ENCODE assay signal across 9 mouse cellular contexts in genomic region chr3:121737453-121737852, GRCm38 (mm10). TPM values are rescaled to one million over a fixed set of nuclear protein-coding genes. Genes with fewer than 3 reads are reported as not detected.
DNase-seq lines count a peak whose midpoint lies in the region; ATAC-seq and TF ChIP-seq lines count a peak whose summit lies in the region.
"Had no signal": no experiment of that assay in that cellular context is flagged by ENCODE, and none has a peak within 500 bp of the region (broad histone marks: within the 10 kb centered on the region; RNA-seq: fewer than 3 reads in every experiment).

No protein-coding gene starts in this region.

- no peak overlapping the region for H3K4me2 ChIP-seq in liver, embryonic 14.5 days (ENCODE audit: low read depth)
- H3K4me2 ChIP-seq: midbrain, embryonic 12.5 days had no signal

- H3K27ac ChIP-seq in liver, embryonic 14.5 days: no peak overlapping the region
- H3K27ac ChIP-seq in bone marrow macrophage, adult 2 months (ENCODE audit: insufficient read depth, low read depth, low read length): no peak overlapping the region
- H3K27ac ChIP-seq: midbrain, embryonic 12.5 days had no signal

- no peaks in the 10 kb centered on the region for H3K36me3 ChIP-seq in liver, embryonic 14.5 days (replicated peaks; ENCODE audit: control insufficient read depth, insufficient read depth, low read depth)
- H3K36me3 ChIP-seq: midbrain, embryonic 12.5 days had no signal

- no peak overlapping the region for H3K4me3 ChIP-seq in liver, embryonic 14.5 days (ENCODE audit: insufficient read depth in 1 of 2, low read depth in 2 of 2, low read length in 2 of 2)
- H3K4me3 ChIP-seq in bone marrow macrophage, adult 2 months (ENCODE audit: insufficient read depth, low read length): no peak overlapping the region
- H3K4me3 ChIP-seq: midbrain, embryonic 12.5 days had no signal

- no peaks in the 10 kb centered on the region for H3K27me3 ChIP-seq in liver, embryonic 14.5 days (ENCODE audit: control insufficient read depth, insufficient read depth, low read length)
- H3K27me3 ChIP-seq: midbrain, embryonic 12.5 days had no signal

- peaks cover 0 to 9% of the 10 kb centered on the region in 2 experiments; a peak in 2 of 4 replicates for H3K4me1 ChIP-seq in liver, embryonic 14.5 days (replicated peaks; ENCODE audit: control insufficient read depth in 2 of 2, insufficient read depth in 2 of 2, low read length in 1 of 2)
- H3K4me1 ChIP-seq in bone marrow macrophage, adult 2 months (ENCODE audit: control insufficient read depth, insufficient read depth, low read length): no peaks in the 10 kb centered on the region

- no peak overlapping the region for H3K9ac ChIP-seq in liver, embryonic 14.5 days (replicated peaks)
- H3K9ac ChIP-seq: midbrain, embryonic 12.5 days had no signal

- TF ChIP-seq EP300 in liver, embryonic 14.5 days (IDR thresholded peaks at IDR 0.05; ENCODE audit: low read depth): no peak

- no peaks in the 10 kb centered on the region for H3K9me3 ChIP-seq in liver, embryonic 14.5 days (ENCODE audit: control insufficient read depth, low read length)
- H3K9me3 ChIP-seq: midbrain, embryonic 12.5 days had no signal

- peak; percentile 63 for DNase-seq in embryo, embryonic 10 days (ENCODE audit: low spot score)
- no peak for DNase-seq in embryo, embryonic 9.5 days (ENCODE audit: extremely low spot score)
- no peak for DNase-seq in liver, embryonic 14.5 days (ENCODE audit: low read depth in 3 of 3, low spot score in 3 of 3)
- DNase-seq in liver: no peak
- peak; percentile 60 for DNase-seq in retina, postnatal 1 day
- no peak for DNase-seq in yolk sac, embryonic 10.5 days (ENCODE audit: low spot score)
- DNase-seq in urinary bladder, postnatal 14 days (ENCODE audit: low spot score): no peak

- peak; percentile 38; the same call in 1 of the 2 replicates for TF ChIP-seq CTCF in liver, embryonic 14.5 days (IDR thresholded peaks at IDR 0.05; ENCODE audit: low read depth)
- peak; percentile 9; the same call in 1 of the 2 replicates for TF ChIP-seq CTCF in bone marrow macrophage, adult 2 months (IDR thresholded peaks at IDR 0.05; ENCODE audit: low read depth, low read length)

- ATAC-seq in liver, embryonic 14.5 days (ENCODE audit: insufficient read depth): no peak

- no peak for TF ChIP-seq POLR2A in bone marrow macrophage, adult 2 months (IDR thresholded peaks at IDR 0.05; ENCODE audit: borderline replicate concordance, low read depth, low read length)

- WGBS in liver, embryonic 14.5 days (ENCODE audit: insufficient replicate concordance): 30% methylated on average over 1 of the region's 1 CpGs

RNA-seq across cellular contexts. Expression of gene F3, which starts 14.1 kb away (rescaled TPM):
- 0.27 and 0.33 TPM in 2 replicates for polyA plus RNA-seq in liver, embryonic 14.5 days (2012; rRNA removed)
- 0.39 TPM in 2 replicates for polyA plus RNA-seq in liver, embryonic 14.5 days (2014; fragmentation: Nextera tagmentation; extraction: Ambion mirVana)
- 0.44 TPM in 1 of 2 replicates, not detected in the other for polyA plus RNA-seq in bone marrow macrophage, adult 2 months (2012; ENCODE audit: insufficient read depth, insufficient read length, missing spikeins)

Comparison
In these comparisons a context has a peak if more than half of its experiments do, and no peak if none do; other contexts are left out.
1. DNase-seq: peak in embryo, embryonic 10 days (single experiment) and retina, postnatal 1 day (single experiment); none in embryo, embryonic 9.5 days (single experiment), liver, embryonic 14.5 days (0 of 3), liver (single experiment), yolk sac, embryonic 10.5 days (single experiment) and urinary bladder, postnatal 14 days (single experiment).